Mouse (Mus musculus) Patski (cell line): ENCODE data around the gene Vmn1r86. TPM values are rescaled to one million over a fixed set of nuclear protein-coding genes. Genes with fewer than 3 reads are reported as not detected.
"Not testable (repeated sequence)": the region's sequence is repeated elsewhere in the genome, so short reads cannot be mapped to it uniquely, and the experiment has no call there.

Source experiments
- ATAC-seq: fragments of 100-300 bp; one replicate; pipeline ENCODE4 v1.8.0; 2021
- CTCF ChIA-PET: fragments of 350-600 bp; sonication (Branson Sonifier 250); formaldehyde crosslinking; loops from one replicate; lab custom pipeline; 2022; ENCODE audit warnings: inconsistent platforms; lab: Charles Lee
- POLR2A ChIA-PET: fragments of 350-600 bp; sonication (Branson Sonifier 250); formaldehyde crosslinking; loops from one replicate; lab custom pipeline; 2022; ENCODE audit warnings: antibody characterized with exemption, inconsistent platforms; lab: Charles Lee
- DNase-seq: peaks from one replicate; pipeline ENCODE4 v3.0.0-alpha.2; 2011; ENCODE audit warnings: low read depth, low spot score
- H3K27me3 ChIP-seq: fragments of 371-371 bp; one replicate; pipeline ENCODE4 v1.5.1; 2021
- CTCF ChIP-seq: fragments of 100-300 bp; IDR thresholded peaks from one replicate; pipeline ENCODE4 v1.5.1; 2021
- in situ Hi-C: fragments of 300-500 bp; cut with MboI; formaldehyde crosslinking; loops from 3 replicates; pipeline ENCODE4 v1.11.1; 2018; ENCODE audit warnings: low pct_unique_long_range_greater_than_20kb, mixed read lengths
- polyA plus RNA-seq: library from polyadenylated mRNA; unstranded; gene quantifications from one replicate; pipeline ENCODE4 v1.2.3, GENCODE M21; 2021

The Vmn1r86 gene
- polyA plus RNA-seq, result not detected

DNA sequence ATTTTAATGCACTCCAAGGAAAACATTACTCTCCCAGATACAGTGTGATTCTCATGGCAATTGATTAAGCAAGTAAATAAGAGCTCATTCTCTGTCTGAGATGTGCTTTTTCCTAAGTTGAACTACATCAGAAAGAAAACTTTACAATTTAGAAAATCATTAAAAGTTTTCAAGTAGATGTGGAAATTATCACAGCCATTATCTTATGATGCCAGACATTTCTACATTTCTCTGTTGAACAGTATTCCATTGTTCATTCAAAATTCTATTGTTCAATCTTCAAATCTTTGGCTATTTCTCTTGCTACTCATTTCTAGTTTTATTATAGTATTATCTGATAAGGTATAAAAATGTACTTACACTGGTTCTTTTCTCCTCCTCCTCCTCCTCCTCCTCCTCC is at the start of gene Vmn1r86:
Gene Vmn1r86 (minus strand): TSS at position 101 of the 400 bp plus-strand sequence.
- ChIA-PET CTCF (no interaction called here), POLR2A (no interaction called here)
- in situ Hi-C loops, result loop anchor here (5.0 kb wide), 1 partner anchor 42 kb away; no protein-coding TSS in a partner anchor
- no peak for DNase-seq
- no peak for ATAC-seq
- TF ChIP-seq CTCF, result no peak
- H3K27me3 ChIP-seq, result no peaks in the 10 kb centered on the region

DNA sequence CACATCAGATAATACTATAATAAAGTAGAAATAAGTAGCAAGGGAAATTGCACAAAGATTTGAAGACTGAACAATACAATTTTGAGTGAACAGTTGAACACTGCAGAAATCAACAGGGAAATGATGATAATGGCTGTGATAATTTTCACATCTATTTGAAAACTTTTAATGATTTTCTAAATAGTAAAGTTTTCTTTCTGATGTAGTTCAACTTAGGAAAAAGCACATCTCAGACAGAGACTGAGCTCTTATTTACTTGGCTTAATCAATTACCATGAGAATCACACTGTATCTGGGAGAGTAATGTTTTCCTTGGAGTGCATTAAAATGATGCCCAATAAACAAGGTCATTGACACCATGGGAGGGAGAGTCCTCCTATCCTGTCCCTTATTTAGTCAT is 39.6 kb upstream of the Vmn1r86 start, which contains the start of gene Vmn1r88:
Gene Vmn1r88 (plus strand): TSS at position 301 of the 400 bp plus-strand sequence.
- TF ChIP-seq CTCF, result no peak
- CTCF ChIA-PET, result no interaction called here
- in situ Hi-C loops, result no loop called here
- no peaks in the 10 kb centered on the region for H3K27me3 ChIP-seq
- POLR2A ChIA-PET, result no interaction called here
- no peak for ATAC-seq
- DNase-seq, result no peak

DNA sequence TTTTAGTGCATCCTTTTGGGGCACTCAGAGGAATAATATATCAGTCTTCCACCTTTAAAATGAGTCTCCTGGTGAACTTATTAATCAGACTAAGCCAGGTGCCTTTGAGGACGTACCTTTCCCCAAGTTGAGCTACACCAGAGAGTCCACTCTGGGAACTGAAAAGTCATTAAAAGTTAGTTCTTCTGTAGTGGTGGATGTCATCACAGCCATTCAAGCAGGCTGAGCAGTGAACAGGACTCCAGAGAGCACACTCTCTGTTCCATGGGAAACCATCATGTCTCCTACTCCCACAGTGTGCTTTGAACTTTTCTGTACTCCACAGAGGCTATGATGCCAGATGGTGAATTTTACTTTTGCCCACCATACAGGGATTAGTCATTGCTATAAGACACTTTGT is 20.3 kb upstream of the Vmn1r86 start, which contains the start of gene Vmn1r87:
Gene Vmn1r87 (minus strand): TSS at position 101 of the 400 bp plus-strand sequence.
- H3K27me3 ChIP-seq, result no peaks in the 10 kb centered on the region
- DNase-seq (no peak), ATAC-seq (no peak)
- in situ Hi-C loops, result no loop called here
- ChIA-PET POLR2A (no interaction called here), CTCF (no interaction called here)
- TF ChIP-seq CTCF, result no peak

- ATAC-seq, result no peak
- ChIA-PET CTCF (no interaction called here), POLR2A (no interaction called here)
- no peak for TF ChIP-seq CTCF
- no peaks in the 10 kb centered on the region for H3K27me3 ChIP-seq
- in situ Hi-C loops, result no loop called here
- DNase-seq, result no peak
Measured at GRCm38 (mm10) chr7:13137340-13137739, 17.6 kb upstream of the Vmn1r86 start.

GRCm38 (mm10) chr7:13131856-13132255 is 12.1 kb upstream of the Vmn1r86 start:
- in situ Hi-C loops, result no loop called here
- POLR2A ChIA-PET, result no interaction called here

DNA sequence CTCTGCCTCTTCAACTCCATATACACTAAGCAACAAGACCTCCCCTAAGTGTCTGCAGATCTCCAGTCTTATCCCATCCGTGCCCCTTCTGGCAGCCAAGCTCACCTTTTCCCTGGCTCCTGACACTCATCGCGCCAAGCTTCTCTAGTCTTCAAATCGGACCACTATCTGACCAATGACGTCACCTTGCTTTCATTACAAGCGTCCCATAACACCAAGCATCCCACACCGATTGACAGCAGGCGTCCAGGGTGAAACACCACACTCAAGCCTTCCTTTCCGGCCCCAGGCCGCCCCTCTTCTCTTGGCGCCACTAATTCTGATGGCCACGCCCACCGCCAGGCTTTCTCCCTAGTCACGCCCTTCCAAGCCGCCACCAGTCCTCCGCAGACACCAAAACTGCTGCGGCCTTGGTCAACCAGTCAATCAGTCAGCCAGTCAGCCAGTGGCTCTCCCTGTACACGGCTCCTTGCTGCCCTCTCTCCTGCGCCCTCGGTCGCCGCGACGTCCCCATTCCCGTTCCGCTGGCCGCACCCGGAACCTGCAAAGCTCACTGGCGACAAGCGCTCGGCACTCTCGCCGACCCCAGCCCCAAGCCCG is 3.9 kb upstream of the Vmn1r86 start:
- CTCF ChIA-PET, DNase-seq, in situ Hi-C loops, POLR2A ChIA-PET, H3K27me3 ChIP-seq: not testable (repeated sequence)
- peak; percentile 90 for ATAC-seq

More at GRCm38 (mm10) chr7:13131856-13132255, 12.1 kb upstream of the Vmn1r86 start:
- CTCF ChIA-PET, result no interaction called here
- no peaks in the 10 kb centered on the region for H3K27me3 ChIP-seq
- no peak for TF ChIP-seq CTCF
- ATAC-seq, result no peak
- no peak for DNase-seq

GRCm38 (mm10) chr7:13095073-13095472 is 24.6 kb downstream of the Vmn1r86 start, which contains the start of gene Vmn1r85:
TSS of gene Vmn1r85 (minus strand) at chr7:13095173.
- ChIA-PET POLR2A (no interaction called here), CTCF (no interaction called here)
- DNase-seq (no peak), ATAC-seq (no peak)
- in situ Hi-C loops, result no loop called here
- H3K27me3 ChIP-seq, result peaks cover 16% of the 10 kb centered on the region
- no peak for TF ChIP-seq CTCF

- CTCF ChIA-PET, result interaction anchor here (1.1 kb wide), 1 partner anchor 8 kb away, joined by 4 read pairs; no protein-coding TSS in a partner anchor
- ATAC-seq (no peak), DNase-seq (no peak)
- TF ChIP-seq CTCF, result peak; percentile 52
- POLR2A ChIA-PET, result no interaction called here
- in situ Hi-C loops, result loop anchor here (5.0 to 25.0 kb wide), 3 partner anchors 133 to 1250 kb away; no protein-coding TSS in a partner anchor
- H3K27me3 ChIP-seq, result peaks cover 21% of the 10 kb centered on the region
Measured at GRCm38 (mm10) chr7:13072293-13072692, 47.4 kb downstream of the Vmn1r86 start.

- ATAC-seq, DNase-seq, H3K27me3 ChIP-seq, POLR2A ChIA-PET: not testable (repeated sequence)
- CTCF ChIA-PET, result interaction anchor here (1.2 to 1.6 kb wide), 4 partner anchors 9 to 448 kb away, joined by 3 to 6 read pairs (median 4); no protein-coding TSS in a partner anchor
- in situ Hi-C loops, result loop anchor here (25.0 kb wide), 1 partner anchor 449 kb away; no protein-coding TSS in a partner anchor
- peak; percentile 70 for TF ChIP-seq CTCF
Measured at GRCm38 (mm10) chr7:13063399-13063798, 56.3 kb downstream of the Vmn1r86 start.

- ATAC-seq (no peak), DNase-seq (no peak)
- no peaks in the 10 kb centered on the region for H3K27me3 ChIP-seq
- CTCF ChIA-PET, result no interaction called here
- no peak for TF ChIP-seq CTCF
- in situ Hi-C loops, result loop anchor here (10.0 to 25.0 kb wide), 2 partner anchors 215 to 453 kb away; partner anchors contain the start of genes Lig1 and Zswim9
- POLR2A ChIA-PET, result no interaction called here
Measured at GRCm38 (mm10) chr7:13059536-13059935, 60.2 kb downstream of the Vmn1r86 start.

DNA sequence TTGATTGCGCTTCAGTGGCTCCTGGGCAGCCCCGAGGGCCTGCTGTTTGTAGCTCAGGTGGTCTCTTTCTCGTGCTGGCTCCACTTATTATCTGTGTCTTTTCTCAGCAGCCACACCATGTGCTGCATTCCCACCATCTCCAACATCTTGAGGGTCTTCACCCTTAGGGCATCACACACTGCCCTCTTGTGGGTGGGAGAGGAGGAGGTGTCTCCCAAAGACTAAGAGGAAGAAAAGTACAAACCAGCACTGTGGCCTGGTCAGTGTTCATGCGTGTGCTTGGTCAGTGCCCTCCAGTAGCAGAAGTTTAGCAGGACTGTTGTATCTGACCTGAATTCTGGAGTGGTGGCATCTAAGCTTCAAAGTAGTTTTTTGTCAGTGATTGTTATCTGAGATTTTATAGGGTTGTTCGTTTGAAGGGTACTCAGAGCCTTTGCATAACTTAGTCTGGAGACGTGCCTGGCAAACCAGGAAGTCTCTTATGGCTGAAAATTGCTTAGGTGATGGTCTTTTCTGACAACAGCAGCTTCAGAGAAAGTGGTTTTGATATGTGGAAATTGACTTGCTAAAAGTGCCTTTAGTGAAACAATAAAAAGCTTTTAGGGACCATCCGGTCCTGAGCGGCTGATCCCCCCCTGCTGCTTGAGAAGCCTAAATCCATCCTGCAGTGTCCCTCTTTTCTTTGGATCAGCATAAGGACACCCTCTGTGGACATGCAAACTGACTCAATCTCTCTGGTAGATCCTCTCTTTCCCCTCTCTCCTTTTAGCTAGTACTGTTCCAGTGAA is 62.6 kb downstream of the Vmn1r86 start:
- POLR2A ChIA-PET, result no interaction called here
- DNase-seq, result no peak
- no peak for ATAC-seq
- no peaks in the 10 kb centered on the region for H3K27me3 ChIP-seq
- in situ Hi-C loops, result loop anchor here (10.0 to 25.0 kb wide), 2 partner anchors 218 to 455 kb away; partner anchors contain the start of genes Lig1 and Zswim9
- CTCF ChIA-PET, result no interaction called here
- TF ChIP-seq CTCF, result no peak
